Mouse (Mus musculus): ENCODE results near the gene Rin2.

DNA sequence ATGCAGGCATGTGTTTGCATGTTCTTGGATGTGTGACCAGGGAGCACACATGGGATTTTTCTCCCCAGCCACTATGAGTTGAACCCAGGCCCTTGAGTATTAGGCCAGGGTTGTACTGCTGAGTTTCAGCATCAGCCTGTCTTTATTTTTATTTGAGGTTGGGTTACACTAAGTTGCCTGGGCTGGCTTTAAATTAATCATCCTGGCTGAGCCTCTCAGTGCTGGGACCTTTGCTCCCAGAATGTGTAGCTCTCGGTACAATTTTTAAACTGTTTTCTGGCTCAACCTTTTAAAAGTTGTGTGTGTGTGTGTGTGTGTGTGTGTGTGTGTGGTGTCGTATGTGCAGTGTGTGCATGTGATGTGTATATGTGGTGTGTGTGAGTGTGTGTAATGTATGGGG lies 5.1 kb downstream of the Rin2 start:
- TF ChIP-seq CTCF (IDR thresholded peaks at IDR 0.05; ENCODE audit: low read depth) (no peak), EP300 (IDR thresholded peaks at IDR 0.05; ENCODE audit: low read depth) (no peak)
